Comparison of ENCODE assay signal across 9 mouse cellular contexts in the genomic region with DNA sequence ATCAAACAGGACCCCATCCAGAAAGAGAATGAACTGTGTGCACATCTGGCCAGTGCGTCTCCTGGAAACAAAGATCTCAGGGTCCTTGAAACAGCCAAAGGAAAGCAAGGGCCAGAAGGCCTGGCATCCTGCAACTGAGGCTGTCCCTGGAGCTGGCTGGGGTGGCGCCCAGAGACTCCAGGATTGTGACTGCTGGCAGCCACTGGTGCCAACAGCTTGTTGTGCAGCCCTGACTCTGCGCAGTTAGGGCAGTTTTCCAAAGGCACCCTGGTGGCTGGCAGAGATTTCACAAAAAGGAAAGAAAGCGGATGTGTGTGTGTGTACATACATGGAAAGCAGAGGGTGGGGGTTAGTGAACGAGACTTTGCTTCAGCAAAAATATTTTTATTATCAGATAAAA. TPM values are rescaled to one million over a fixed set of nuclear protein-coding genes. Genes with fewer than 3 reads are reported as not detected.
DNase-seq lines count a peak whose midpoint lies in the region; ATAC-seq and TF ChIP-seq lines count a peak whose summit lies in the region.
"Had no signal": no experiment of that assay in that cellular context is flagged by ENCODE, and none has a peak within 500 bp of the region (broad histone marks: within the 10 kb centered on the region; RNA-seq: fewer than 3 reads in every experiment).

No protein-coding gene starts in this region.

- peak; percentile 8; the same call in 1 of the 2 replicates for TF ChIP-seq CTCF in brain, embryonic 14.5 days (IDR thresholded peaks at IDR 0.05; ENCODE audit: borderline replicate concordance, extremely low read depth, insufficient read depth, insufficient read length)

- no peaks in the 10 kb centered on the region for H3K4me1 ChIP-seq in midbrain, embryonic 16.5 days (ENCODE audit: control insufficient read depth, insufficient read depth, low read length)
- H3K4me1 ChIP-seq: stomach, embryonic 15.5 days had no signal

- peak; percentile 68 for ATAC-seq in midbrain, embryonic 16.5 days
- ATAC-seq in granulocyte monocyte progenitor cell, adult 5-6 weeks (replicated peaks; ENCODE audit: poor library complexity, severe bottlenecking) = no peak
- no peak for ATAC-seq in megakaryocyte-erythroid progenitor cell, adult 5-6 weeks (replicated peaks; ENCODE audit: low FRiP score, low TSS enrichment, poor library complexity, severe bottlenecking)

- no peak overlapping the region for H3K4me3 ChIP-seq in midbrain, embryonic 16.5 days (ENCODE audit: low read depth, low read length)
- H3K4me3 ChIP-seq: stomach, embryonic 15.5 days had no signal

- no peak overlapping the region for H3K27ac ChIP-seq in midbrain, embryonic 16.5 days (ENCODE audit: low read length)
- H3K27ac ChIP-seq: stomach, embryonic 15.5 days had no signal

- intact Hi-C loops in gastrocnemius, postnatal 14 days (cut with DNase I; ENCODE audit: low total_unique reads) = no loop called here

- no peak for TF ChIP-seq POLR2A in brain, embryonic 14.5 days (IDR thresholded peaks at IDR 0.05; ENCODE audit: borderline replicate concordance, extremely low read depth, insufficient read depth, insufficient read length, poor library complexity, severe bottlenecking)

- H3K4me2 ChIP-seq in midbrain, embryonic 16.5 days (ENCODE audit: low read length) = no peak overlapping the region
- H3K4me2 ChIP-seq: lung, embryonic 14.5 days; stomach, embryonic 15.5 days had no signal

- no peaks in the 10 kb centered on the region for H3K9me3 ChIP-seq in midbrain, embryonic 16.5 days (replicated peaks; ENCODE audit: control insufficient read depth, low read length, poor library complexity, severe bottlenecking)
- H3K9me3 ChIP-seq: stomach, embryonic 15.5 days had no signal

- H3K9ac ChIP-seq in midbrain, embryonic 16.5 days (ENCODE audit: low read depth, low read length) = no peak overlapping the region
- H3K9ac ChIP-seq: lung, embryonic 14.5 days; stomach, embryonic 15.5 days had no signal

- WGBS in midbrain, embryonic 16.5 days = 63% methylated on average over 5 of the region's 5 CpGs

- H3K36me3 ChIP-seq in midbrain, embryonic 16.5 days (ENCODE audit: control insufficient read depth, insufficient read depth, low read length) = no peaks in the 10 kb centered on the region

- H3K27me3 ChIP-seq in midbrain, embryonic 16.5 days (ENCODE audit: control insufficient read depth, insufficient read depth, low read depth, low read length) = no peaks in the 10 kb centered on the region
- H3K27me3 ChIP-seq: stomach, embryonic 15.5 days had no signal

- DNase-seq in adrenal gland, adult 8-10 months = peak; percentile 49
- peak; percentile 85 for DNase-seq in brain, embryonic 14.5 days (ENCODE audit: low read depth)
- peak; percentile 77 for DNase-seq in gastrocnemius, postnatal 14 days
- DNase-seq in layer of hippocampus, adult 9-11 months = peak; percentile 84
- DNase-seq: lung, embryonic 14.5 days had no signal

RNA-seq across cellular contexts. Expression of gene Shq1, which starts 10.6 kb away (rescaled TPM):
- total RNA-seq in adrenal gland, adult 8-10 months (2022) = 10 to 100 TPM; 10.6 to 16.3 (median 13.1) TPM
- 6.0 and 8.7 TPM in 2 replicates for polyA plus RNA-seq in brain, embryonic 14.5 days (2012; rRNA removed)
- 1 to 10 TPM; 1.4 to 2.1 TPM for total RNA-seq in gastrocnemius, postnatal 14 days (2021)
- 9.7 and 10.2 TPM in 2 replicates for polyA plus RNA-seq in midbrain, embryonic 16.5 days (2015; fragmentation: Nextera tagmentation; extraction: Ambion mirVana)
- 16.4 and 17.8 TPM in 2 replicates for total RNA-seq in granulocyte monocyte progenitor cell, adult 5-6 weeks (2014; fragmentation: Nextera tagmentation)
- 14.4 and 28.5 TPM in 2 replicates for total RNA-seq in granulocyte monocyte progenitor cell, adult 5-6 weeks (2017)
- total RNA-seq in megakaryocyte-erythroid progenitor cell, adult 5-6 weeks (2014; fragmentation: Nextera tagmentation) = 13.0 and 20.7 TPM in 2 replicates
- 15.1 and 18.4 TPM in 2 replicates for total RNA-seq in megakaryocyte-erythroid progenitor cell, adult 5-6 weeks (2017)

RNA-seq across cellular contexts. Expression of gene Gxylt2, which starts 44.1 kb away (rescaled TPM):
- total RNA-seq in adrenal gland, adult 8-10 months (2022) = under 1 TPM; 0.18 to 0.90 (median 0.61) TPM
- 1.8 and 3.2 TPM in 2 replicates for polyA plus RNA-seq in brain, embryonic 14.5 days (2012; rRNA removed)
- 1 to 10 TPM; 1.6 to 3.3 TPM for total RNA-seq in gastrocnemius, postnatal 14 days (2021)
- 1.2 and 1.3 TPM in 2 replicates for polyA plus RNA-seq in midbrain, embryonic 16.5 days (2015; fragmentation: Nextera tagmentation; extraction: Ambion mirVana)
- not detected in 2 replicates for total RNA-seq in granulocyte monocyte progenitor cell, adult 5-6 weeks (2014; fragmentation: Nextera tagmentation)
- not detected in 2 replicates for total RNA-seq in granulocyte monocyte progenitor cell, adult 5-6 weeks (2017)
- not detected in 2 replicates for total RNA-seq in megakaryocyte-erythroid progenitor cell, adult 5-6 weeks (2014; fragmentation: Nextera tagmentation)
- not detected in 2 replicates for total RNA-seq in megakaryocyte-erythroid progenitor cell, adult 5-6 weeks (2017)
